Mouse (Mus musculus) embryonic facial prominence, embryonic 12.5 days (tissue): ENCODE results near the gene Gm45021. TPM values are rescaled to one million over a fixed set of nuclear protein-coding genes. Genes with fewer than 3 reads are reported as not detected.

Experiments
- ATAC-seq: fragments of 200-750 bp; cut with Nextera tagmentation; 2 replicates; pipeline ENCODE4 v1.8.0; 2017; ENCODE audit not compliant: insufficient number of reproducible peaks, insufficient read depth, low FRiP score, low TSS enrichment
- H3K27ac ChIP-seq: fragments of 300-500 bp; sonication (generic); 2 replicates; pipeline ENCODE4 v1.5.1; 2016; ENCODE audit warnings: mild to moderate bottlenecking
- H3K27me3 ChIP-seq: fragments of 300-500 bp; sonication (generic); 2 replicates; pipeline ENCODE4 v1.6.1; 2016; ENCODE audit warnings: mild to moderate bottlenecking, moderate library complexity
- H3K36me3 ChIP-seq: fragments of 300-500 bp; sonication (generic); 2 replicates; pipeline ENCODE4 v1.6.1; 2016; ENCODE audit warnings: mild to moderate bottlenecking
- H3K4me1 ChIP-seq: fragments of 300-500 bp; sonication (generic); 2 replicates; pipeline ENCODE4 v1.6.1; 2016
- H3K4me2 ChIP-seq: fragments of 300-500 bp; sonication (generic); replicated peaks from 2 replicates; pipeline ENCODE4 v1.6.1; 2016; ENCODE audit warnings: mild to moderate bottlenecking, moderate library complexity
- H3K4me3 ChIP-seq: fragments of 300-500 bp; sonication (generic); 2 replicates; pipeline ENCODE4 v1.5.1; 2016; ENCODE audit warnings: mild to moderate bottlenecking
- H3K9ac ChIP-seq: fragments of 300-500 bp; sonication (generic); 2 replicates; pipeline ENCODE4 v1.6.1; 2016; ENCODE audit warnings: mild to moderate bottlenecking, moderate library complexity
- H3K9me3 ChIP-seq: fragments of 300-500 bp; sonication (generic); 2 replicates; pipeline ENCODE4 v1.6.1; 2016; ENCODE audit warnings: mild to moderate bottlenecking, moderate library complexity
- WGBS: fragments of 180-500 bp; shearing (Covaris S2); methylation state at CpG from one replicate; pipeline ENCODE4 v1.1.7; 2016; 5-methylcytosine and 5-hydroxymethylcytosine counted together
- polyA plus RNA-seq: library from polyadenylated mRNA; unstranded; fragments of >200 nt; fragmentation: Nextera tagmentation; extraction: Ambion mirVana; gene quantifications from 2 replicates; pipeline ENCODE4 v1.2.1, GENCODE M21; 2016

The Gm45021 gene
- polyA plus RNA-seq, 1 experiment from 2014 or later: not detected

DNA sequence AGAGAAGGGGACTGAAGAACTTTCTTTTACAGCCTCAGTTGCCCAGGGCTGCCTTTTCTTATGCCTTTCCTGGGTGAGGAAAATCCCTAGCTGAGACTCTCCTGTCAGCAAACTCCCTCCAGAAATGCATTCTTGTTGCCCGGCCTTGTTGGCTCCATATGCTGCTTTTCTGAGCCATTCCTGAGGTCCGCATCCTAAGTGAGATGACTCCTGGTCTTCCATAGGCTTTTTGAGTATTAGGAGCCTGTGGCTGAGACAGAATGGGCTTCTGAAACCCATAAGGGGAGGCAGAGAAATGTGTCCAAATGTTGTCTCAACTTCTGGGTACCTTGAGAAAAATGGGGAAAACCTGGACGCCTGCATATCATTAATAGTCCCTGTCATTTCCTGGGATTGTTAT lies 15.4 kb upstream of the Gm45021 start:
- ATAC-seq: no peak
- no peak overlapping the region for H3K27ac ChIP-seq

DNA sequence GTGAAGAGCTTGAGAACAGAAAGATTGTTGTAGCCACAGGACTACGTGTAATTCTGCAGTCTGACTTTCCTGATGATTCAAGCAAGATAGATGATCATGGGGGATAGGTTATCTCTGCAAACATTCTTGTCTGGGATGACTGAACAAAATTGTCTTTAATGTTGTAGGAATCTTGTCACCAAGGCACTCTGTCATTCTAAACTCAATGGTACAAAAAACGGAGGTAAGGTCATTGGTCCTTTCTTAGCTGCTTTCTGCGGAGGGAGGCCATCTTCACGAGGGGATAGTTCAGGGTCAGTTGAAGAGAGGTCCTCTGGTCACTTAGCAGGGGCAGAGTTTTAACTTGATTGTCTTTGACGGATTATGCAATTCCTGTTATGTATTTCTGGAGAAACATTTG lies 10.7 kb upstream of the Gm45021 start:
- no peak overlapping the region for H3K27ac ChIP-seq
- 57% methylated on average over 5 of the region's 5 CpGs for WGBS

More for the DNA sequence above, 15.4 kb upstream of the Gm45021 start:
- H3K4me1 ChIP-seq: peaks cover 11% of the 10 kb centered on the region
- no peaks in the 10 kb centered on the region for H3K27me3 ChIP-seq
- no peaks in the 10 kb centered on the region for H3K36me3 ChIP-seq
- H3K9me3 ChIP-seq: no peaks in the 10 kb centered on the region
- H3K4me2 ChIP-seq: no peak overlapping the region
- WGBS: 66% methylated on average over 3 of the region's 3 CpGs
- H3K4me3 ChIP-seq: no peak overlapping the region
- no peak overlapping the region for H3K9ac ChIP-seq

DNA sequence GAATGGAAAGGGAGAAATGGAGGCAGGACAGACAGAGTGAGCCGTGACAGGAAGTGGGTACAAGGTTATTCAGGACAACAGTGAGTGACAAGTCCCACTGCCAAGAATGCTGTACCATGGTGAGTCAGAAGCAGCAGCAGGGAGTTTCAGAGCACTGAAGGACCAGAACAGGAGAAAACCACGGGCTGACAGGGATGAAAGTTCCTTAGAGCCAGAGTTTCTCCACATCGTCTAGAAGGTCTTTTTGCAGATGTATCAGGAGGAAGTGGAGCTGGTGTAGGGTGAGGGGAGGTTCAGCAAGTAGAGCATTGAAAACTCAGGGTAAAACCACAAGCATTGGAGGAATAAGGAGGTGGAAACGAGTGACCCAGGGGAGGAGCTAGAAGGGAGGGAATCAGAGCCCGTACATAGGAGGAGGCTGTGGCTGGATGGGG lies 10.2 kb upstream of the Gm45021 start:
- WGBS: 34% methylated on average over 5 of the region's 5 CpGs
- no peak overlapping the region for H3K27ac ChIP-seq
- no peak for ATAC-seq

More for the DNA sequence above, 10.7 kb upstream of the Gm45021 start:
- Histone ChIP-seq H3K4me2 (no peak overlapping the region), H3K27me3 (no peaks in the 10 kb centered on the region), H3K9me3 (no peaks in the 10 kb centered on the region), H3K4me1 (0 out of 2 replicates have a peak, but pooled peaks cover 5% of the 10 kb centered on the region), H3K36me3 (no peaks in the 10 kb centered on the region), H3K4me3 (no peak overlapping the region), H3K9ac (no peak overlapping the region)
- ATAC-seq: no peak

DNA sequence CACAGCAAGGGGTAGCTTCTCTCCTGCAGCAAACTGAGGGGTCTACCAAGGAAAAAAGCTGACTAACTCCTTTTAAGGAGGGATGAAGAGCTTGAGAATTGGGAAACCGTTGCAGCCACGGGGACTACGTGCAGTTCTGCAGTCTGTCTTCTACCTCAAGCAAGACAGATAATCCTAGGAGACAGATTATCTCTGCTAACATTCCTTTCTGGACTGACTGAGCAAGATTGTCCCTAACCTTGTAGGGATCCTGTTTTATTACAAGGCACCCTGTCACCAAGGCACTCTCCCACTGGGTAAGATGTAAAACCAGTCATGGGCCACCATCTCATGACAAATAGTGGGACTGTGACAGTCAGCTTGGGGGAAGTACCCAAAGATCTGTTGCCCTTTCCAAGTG lies 8.2 kb upstream of the Gm45021 start:
- Histone ChIP-seq H3K9ac (no peak overlapping the region), H3K4me1 (0 out of 2 replicates have a peak, but pooled peaks cover 5% of the 10 kb centered on the region), H3K27me3 (no peaks in the 10 kb centered on the region), H3K27ac (no peak overlapping the region), H3K9me3 (no peaks in the 10 kb centered on the region), H3K4me2 (no peak overlapping the region), H3K36me3 (no peaks in the 10 kb centered on the region), H3K4me3 (no peak overlapping the region)
- no peak for ATAC-seq
- 44% methylated on average over 3 of the region's 3 CpGs for WGBS

More for the DNA sequence above, 10.2 kb upstream of the Gm45021 start:
- H3K4me1 ChIP-seq: 0 out of 2 replicates have a peak, but pooled peaks cover 5% of the 10 kb centered on the region
- H3K4me2 ChIP-seq: no peak overlapping the region
- no peaks in the 10 kb centered on the region for H3K36me3 ChIP-seq
- H3K9ac ChIP-seq: no peak overlapping the region
- no peaks in the 10 kb centered on the region for H3K9me3 ChIP-seq
- no peaks in the 10 kb centered on the region for H3K27me3 ChIP-seq
- H3K4me3 ChIP-seq: no peak overlapping the region

DNA sequence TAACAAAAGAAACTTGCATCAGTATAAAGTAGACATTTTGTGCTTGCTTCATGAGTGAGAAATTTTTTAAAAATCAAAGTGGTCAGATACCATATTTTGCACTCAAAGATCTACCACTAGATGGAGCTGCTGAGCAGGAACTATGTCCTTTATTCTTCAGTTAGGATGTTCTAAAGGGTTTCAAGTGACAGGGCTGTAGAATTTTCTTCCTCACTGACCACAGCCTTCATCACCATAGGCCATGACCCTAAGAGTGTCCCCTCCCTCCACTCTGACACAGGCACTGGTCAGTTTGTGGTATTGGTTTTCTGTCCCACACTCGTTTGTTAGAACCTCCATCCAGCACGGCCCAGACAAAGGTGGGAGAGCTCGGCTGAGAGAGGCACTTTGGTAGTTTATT lies 7.4 kb upstream of the Gm45021 start:
- Histone ChIP-seq H3K36me3 (no peaks in the 10 kb centered on the region), H3K4me1 (0 out of 2 replicates have a peak, but pooled peaks cover 5% of the 10 kb centered on the region), H3K4me2 (no peak overlapping the region), H3K27ac (no peak overlapping the region), H3K9ac (no peak overlapping the region), H3K27me3 (no peaks in the 10 kb centered on the region), H3K9me3 (no peaks in the 10 kb centered on the region), H3K4me3 (no peak overlapping the region)
- no peak for ATAC-seq
- 73% methylated on average over 3 of the region's 3 CpGs for WGBS

DNA sequence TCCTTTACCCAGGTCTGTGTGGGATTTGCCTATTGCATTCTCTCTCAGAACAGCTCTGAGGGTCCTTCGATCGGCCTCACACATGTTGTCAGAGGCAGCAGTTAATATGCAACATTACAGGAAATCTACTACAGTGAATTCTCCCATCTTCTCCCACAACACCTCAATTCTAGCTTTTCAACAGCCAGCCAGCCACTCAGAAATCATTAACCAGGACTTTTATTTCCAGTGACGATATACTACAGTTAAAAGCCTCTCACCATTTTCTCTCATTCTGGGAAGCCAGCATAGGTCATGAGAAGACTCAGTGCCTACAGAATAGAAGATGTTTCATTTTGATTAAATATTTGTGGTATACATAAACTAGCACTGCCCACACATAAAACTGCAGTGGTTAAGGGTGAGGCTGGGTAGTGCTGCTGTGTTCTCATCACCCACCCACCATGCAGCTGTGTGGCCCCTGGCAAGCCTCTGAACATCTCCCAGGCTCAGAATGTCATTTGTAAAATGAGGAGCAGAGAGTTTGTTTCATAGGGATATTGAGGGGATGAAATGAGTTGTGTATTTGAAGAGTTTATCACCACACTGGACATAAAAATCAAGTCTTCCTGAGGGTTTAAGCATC lies 1.9 kb downstream of the Gm45021 start:
- Histone ChIP-seq H3K4me2 (no peak overlapping the region), H3K9me3 (peaks cover 6% of the 10 kb centered on the region), H3K36me3 (peaks cover 8% of the 10 kb centered on the region), H3K27ac (no peak overlapping the region), H3K27me3 (no peaks in the 10 kb centered on the region), H3K4me1 (peaks cover 24% of the 10 kb centered on the region), H3K9ac (no peak overlapping the region), H3K4me3 (no peak overlapping the region)
- 90% methylated on average over 3 of the region's 3 CpGs for WGBS
- ATAC-seq: no peak

DNA sequence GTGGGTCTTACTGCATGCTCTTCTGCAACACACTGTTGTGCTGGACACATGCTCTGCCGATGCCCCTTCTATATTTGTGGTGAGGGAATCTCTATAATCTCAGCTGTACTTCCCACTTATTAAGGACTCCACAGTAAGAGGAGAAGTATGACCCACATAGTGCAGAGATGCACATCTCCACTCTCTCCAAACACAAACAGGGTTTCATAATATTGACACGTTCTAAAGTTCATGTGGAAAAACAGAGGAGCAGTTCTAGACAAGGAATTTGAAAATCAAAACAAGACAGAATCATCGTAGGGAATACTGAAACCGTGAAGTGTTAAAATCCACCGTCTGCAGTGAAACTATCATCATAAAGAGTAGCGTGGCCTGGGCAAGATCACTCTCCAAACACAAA lies 2.5 kb downstream of the Gm45021 start:
- Histone ChIP-seq H3K4me3 (no peak overlapping the region), H3K27me3 (no peaks in the 10 kb centered on the region), H3K4me1 (peaks cover 24% of the 10 kb centered on the region), H3K27ac (no peak overlapping the region), H3K9me3 (peaks cover 12% of the 10 kb centered on the region), H3K36me3 (peaks cover 13% of the 10 kb centered on the region), H3K9ac (no peak overlapping the region), H3K4me2 (no peak overlapping the region)
- no peak for ATAC-seq
- WGBS: 89% methylated on average over 6 of the region's 6 CpGs

DNA sequence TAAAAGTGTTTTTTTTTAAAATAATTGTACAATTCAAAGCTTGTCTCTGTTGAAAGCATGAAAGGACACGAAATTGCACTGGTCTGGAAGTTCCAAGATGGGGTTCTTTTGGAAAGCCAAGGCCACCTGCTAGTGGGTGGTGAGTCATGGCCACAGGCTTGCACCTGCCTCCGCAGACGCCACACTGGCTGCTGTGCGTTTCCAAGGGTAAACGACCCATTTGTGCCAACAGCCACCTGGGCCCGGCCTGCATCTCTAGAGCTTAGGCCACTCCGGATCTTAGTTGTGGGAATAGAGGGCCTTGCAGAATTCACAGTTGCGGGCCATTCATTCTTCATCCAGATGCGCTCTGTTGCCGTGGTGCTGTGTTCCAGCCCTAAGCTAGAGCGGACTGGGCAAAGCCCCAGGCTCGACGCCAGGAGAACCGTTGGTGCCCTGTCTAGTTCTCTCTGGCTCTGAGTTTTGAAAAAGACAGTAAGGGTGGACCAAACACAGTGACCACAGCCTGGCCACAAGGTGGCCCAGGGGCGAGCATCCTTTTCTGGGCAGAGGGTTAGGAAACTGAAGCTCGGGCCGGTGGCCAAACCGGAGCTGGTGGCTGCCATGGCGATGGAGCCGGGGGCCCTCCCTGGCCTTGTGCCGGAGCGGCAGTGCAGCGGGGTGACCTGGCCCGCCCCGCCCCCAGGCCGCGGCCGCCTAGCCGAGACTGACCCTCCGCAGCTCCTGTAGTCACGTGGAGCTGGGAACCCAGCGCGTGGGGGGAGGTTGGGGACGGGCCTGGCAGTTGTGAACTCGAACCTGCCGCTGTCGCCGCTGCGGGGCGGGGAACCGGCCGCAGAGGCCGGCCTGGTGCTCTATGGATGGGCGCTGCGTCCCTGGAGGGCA lies 4.0 kb downstream of the Gm45021 start, which contains the start of the genes Repin1 and Gm44965:
TSS of gene Repin1 (plus strand) at position 726 of the 885 bp plus-strand sequence.
TSS of gene Gm44965 (plus strand) at position 784 of the 885 bp plus-strand sequence.
- peaks cover 29% of the 10 kb centered on the region for H3K36me3 ChIP-seq
- peak within 1 kb of the TSS; percentile 72 for H3K4me2 ChIP-seq
- H3K27ac ChIP-seq: peak within 1 kb of the TSS; percentile 84
- peaks cover 27% of the 10 kb centered on the region for H3K9me3 ChIP-seq
- H3K9ac ChIP-seq: peak within 1 kb of the TSS; percentile 83
- no peaks in the 10 kb centered on the region for H3K27me3 ChIP-seq
- peak within 1 kb of the TSS; percentile 81 for H3K4me3 ChIP-seq
- 8% methylated on average over 45 of the region's 45 CpGs for WGBS
- H3K4me1 ChIP-seq: peaks cover 24% of the 10 kb centered on the region
- ATAC-seq: peak; percentile 81

DNA sequence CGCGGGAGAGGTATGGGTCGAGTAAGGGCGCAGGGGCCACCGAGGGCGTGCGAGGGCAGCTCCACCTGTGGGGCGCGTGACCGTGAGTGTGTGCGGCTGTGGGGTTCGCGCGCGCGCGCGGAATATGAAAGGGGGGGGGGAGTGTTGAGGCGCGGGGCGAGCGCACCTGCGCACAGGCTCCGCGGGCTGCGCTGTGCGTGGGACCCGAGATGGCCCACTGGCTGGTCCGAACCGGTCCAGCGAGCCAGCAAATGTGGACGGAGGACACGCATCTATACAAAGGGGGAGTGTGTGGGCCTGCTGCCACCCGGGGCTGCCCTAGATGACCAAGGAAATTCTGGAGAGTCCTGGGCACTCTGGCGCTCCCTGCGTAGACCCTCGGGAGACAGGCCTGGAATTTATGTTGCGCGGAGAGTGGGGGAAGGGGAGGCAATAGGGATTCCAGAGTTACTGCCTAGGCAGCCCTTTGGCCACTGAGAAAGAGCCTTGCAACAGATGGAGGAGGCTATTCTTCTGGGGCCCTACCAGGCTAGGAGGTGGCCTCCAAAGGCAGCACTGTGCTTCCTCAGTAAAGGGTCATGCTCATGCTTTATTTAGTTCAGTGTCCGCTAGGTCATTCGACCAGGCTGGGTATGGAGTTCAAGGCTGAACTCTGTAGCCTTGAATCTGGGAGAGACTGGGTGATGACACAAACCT lies 4.8 kb downstream of the Gm45021 start:
- Histone ChIP-seq H3K27me3 (no peaks in the 10 kb centered on the region), H3K9me3 (peaks cover 29% of the 10 kb centered on the region), H3K4me2 (peak overlapping the region; percentile 72), H3K9ac (peak overlapping the region; percentile 83), H3K4me3 (peak overlapping the region; percentile 81), H3K36me3 (peaks cover 37% of the 10 kb centered on the region), H3K4me1 (peaks cover 21% of the 10 kb centered on the region), H3K27ac (peak overlapping the region; percentile 84)
- peak; percentile 52 for ATAC-seq
- 2% methylated on average over 40 of the region's 41 CpGs for WGBS

DNA sequence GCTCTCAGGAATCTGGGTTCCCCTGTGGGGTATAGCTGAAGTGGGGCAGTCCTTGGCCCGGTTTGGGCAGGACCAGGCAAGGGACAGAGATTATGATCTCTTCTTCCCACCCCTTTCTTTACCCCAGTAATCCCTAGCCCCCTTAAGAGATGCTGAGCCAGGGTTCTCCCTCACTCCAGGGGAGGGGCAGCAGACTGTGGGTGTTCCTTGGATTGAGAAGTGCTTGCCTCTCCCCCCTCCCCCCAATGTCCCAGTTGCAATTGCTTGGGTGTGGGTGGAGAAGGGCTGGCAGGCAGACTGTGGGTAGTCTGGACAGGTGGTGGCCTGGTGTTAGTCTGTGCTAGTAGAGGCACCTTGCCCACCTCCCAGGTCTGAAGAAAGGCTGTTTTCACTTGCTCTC lies 5.9 kb downstream of the Gm45021 start:
- H3K4me3 ChIP-seq: peak overlapping the region; percentile 81
- H3K36me3 ChIP-seq: peaks cover 44% of the 10 kb centered on the region
- H3K4me2 ChIP-seq: peak overlapping the region; percentile 72
- ATAC-seq: no peak
- peaks cover 29% of the 10 kb centered on the region for H3K9me3 ChIP-seq
- H3K27ac ChIP-seq: no peak overlapping the region
- WGBS: 53% methylated on average over 1 of the region's 1 CpGs
- H3K27me3 ChIP-seq: no peaks in the 10 kb centered on the region
- H3K9ac ChIP-seq: no peak overlapping the region
- H3K4me1 ChIP-seq: peaks cover 15% of the 10 kb centered on the region

DNA sequence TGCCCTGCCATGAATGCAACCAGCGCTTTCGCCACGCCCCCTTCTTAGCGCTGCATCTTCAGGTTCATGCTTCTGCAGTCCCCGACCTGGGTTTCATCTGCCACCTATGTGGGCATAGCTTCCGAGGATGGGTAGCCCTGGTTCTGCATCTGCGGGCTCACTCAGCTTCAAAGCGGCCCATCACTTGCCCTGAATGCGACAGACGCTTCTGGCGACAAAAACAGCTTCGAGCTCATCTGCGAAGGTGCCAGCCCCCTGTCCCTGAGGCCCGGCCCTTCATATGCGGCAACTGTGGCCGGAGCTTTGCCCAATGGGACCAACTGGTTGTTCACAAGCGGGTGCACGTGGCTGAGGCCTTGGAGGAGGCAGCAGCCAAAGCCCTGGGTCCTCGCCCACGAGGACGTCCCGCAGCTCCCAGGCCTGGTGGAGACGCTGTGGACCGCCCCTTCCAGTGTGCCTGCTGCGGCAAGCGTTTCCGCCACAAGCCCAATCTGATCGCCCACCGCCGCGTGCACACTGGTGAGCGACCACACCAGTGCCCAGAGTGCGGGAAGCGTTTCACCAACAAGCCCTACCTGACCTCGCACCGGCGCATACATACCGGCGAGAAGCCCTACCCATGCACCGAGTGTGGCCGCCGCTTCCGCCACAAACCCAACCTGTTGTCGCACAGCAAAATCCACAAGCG lies 7.3 kb downstream of the Gm45021 start:
- no peaks in the 10 kb centered on the region for H3K27me3 ChIP-seq
- peaks cover 15% of the 10 kb centered on the region for H3K4me1 ChIP-seq
- H3K36me3 ChIP-seq: peaks cover 44% of the 10 kb centered on the region
- H3K27ac ChIP-seq: no peak overlapping the region
- no peak overlapping the region for H3K9ac ChIP-seq
- no peak for ATAC-seq
- H3K9me3 ChIP-seq: peaks cover 29% of the 10 kb centered on the region
- no peak overlapping the region for H3K4me3 ChIP-seq
- 96% methylated on average over 45 of the region's 45 CpGs for WGBS
- no peak overlapping the region for H3K4me2 ChIP-seq
